Mouse (Mus musculus) urinary bladder, postnatal 25 days (tissue): ENCODE data around the gene Ntf3.

Source experiments
- DNase-seq: peaks from one replicate; pipeline ENCODE4 v3.0.0; 2022; ENCODE audit warnings: low spot score

The Ntf3 gene

GRCm38 (mm10) chr6:126166548-126167207, at the start of gene Ntf3:
Gene Ntf3, minus strand, starts transcription at chr6:126166910.
- no peak for DNase-seq

DNA sequence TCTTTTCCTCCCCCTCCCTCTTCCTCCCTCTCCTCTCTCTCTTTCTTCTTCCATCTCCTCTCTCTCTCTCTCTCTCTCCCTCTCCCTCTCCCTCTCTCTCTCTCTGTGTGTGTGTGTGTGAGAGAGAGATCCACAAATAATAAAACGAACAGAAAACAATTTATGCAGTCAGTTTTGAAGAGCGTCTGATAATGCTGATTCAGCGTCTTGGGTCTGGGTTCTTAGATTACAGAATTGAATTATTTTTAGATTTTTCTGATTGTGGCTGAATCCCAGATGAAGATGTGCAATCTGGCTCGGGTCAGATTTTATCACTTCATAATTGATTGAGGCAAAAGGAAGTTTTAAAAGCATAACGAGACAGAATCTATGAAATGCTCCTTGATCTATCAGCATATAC, 46.6 kb upstream of the Ntf3 start:
- no peak for DNase-seq

- DNase-seq = no peak
Measured at GRCm38 (mm10) chr6:126203366-126203765, 36.7 kb upstream of the Ntf3 start.

DNA sequence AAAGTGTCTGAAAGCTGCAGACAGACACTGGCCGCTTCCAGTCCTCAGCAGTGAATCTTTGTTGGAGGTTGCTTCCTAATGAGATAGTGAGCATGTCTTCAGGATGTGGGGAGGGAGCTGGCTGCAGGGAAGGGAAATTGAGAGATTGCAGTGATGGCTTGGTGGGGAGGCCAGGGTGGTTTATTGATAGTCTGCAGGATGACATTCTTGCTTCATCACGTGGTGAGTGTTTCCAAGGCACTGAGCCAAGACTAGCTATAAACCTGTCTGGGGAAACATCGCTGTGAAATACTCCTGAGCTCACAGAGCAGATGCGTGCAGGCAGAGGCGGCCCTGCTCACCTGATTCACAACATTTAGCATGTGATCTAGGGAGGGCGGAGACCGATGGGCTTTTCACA, 36.2 kb upstream of the Ntf3 start:
- no peak for DNase-seq

- no peak for DNase-seq
Measured at GRCm38 (mm10) chr6:126201721-126202120, 35.0 kb upstream of the Ntf3 start.

DNA sequence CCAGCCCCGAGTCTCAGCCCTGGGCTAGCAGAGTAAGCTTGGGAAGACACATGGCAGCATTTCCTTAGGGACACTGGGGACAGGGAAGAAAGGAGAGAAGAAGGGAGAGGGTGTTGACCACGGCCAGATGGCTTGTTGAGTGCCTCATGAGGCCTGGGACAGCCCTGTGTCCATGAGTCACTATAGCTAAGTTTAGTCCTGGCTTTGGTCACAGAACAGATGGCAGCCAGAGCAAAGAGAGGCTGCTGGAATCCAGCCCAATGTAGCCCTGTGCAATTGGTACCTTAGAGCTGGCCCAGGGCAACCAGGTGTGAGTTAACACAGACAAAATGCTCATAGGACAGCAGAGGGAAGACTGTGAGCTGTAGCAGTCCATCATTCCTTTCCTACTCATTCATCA, 33.2 kb upstream of the Ntf3 start:
- no peak for DNase-seq

DNA sequence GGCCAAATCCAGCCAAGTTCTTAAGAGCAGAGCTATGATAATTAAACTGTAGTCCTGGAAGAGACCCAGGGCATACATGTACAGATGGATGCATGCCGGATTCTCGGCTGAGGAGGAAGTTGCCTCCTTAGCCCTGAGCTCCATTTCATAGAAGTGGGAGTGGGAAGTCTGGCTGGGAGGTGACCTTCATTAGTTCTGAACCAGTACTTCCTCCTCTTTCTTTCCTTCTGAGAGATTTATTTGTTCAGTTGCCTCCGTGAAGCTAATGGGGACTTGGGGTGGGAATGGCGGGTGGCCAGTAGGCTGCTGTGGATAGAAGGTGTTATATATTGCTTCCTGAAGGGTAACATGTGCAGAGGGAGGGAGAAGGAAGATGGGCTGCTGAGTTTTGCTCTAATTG, 28.1 kb upstream of the Ntf3 start:
- DNase-seq = no peak

- DNase-seq = no peak
Measured at GRCm38 (mm10) chr6:126190218-126190871, 23.6 kb upstream of the Ntf3 start.

GRCm38 (mm10) chr6:126187400-126187799, 20.7 kb upstream of the Ntf3 start:
- DNase-seq = no peak

- no peak for DNase-seq
Measured at GRCm38 (mm10) chr6:126186116-126186515, 19.4 kb upstream of the Ntf3 start.

GRCm38 (mm10) chr6:126172071-126172470, 5.4 kb upstream of the Ntf3 start:
- no peak for DNase-seq

DNA sequence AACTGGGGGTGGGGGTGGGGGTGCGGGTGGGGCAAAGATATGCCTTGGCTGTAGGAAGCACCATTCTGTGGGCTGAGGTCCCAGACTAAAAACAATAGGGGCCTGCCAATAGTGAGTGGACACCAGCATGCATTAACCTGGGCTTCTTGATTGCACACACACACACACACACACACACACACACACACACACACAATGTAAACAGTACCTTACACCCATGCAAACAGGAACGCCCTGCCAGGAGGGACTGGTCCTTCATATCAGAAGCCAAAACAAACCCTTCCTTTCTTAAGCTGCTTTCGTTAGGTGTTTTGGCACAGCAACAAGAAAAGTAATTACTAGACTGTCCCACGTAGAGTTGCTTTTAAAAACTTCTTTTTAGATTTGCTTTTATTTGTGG, 4.1 kb upstream of the Ntf3 start:
- no peak for DNase-seq

- DNase-seq = no peak
Measured at GRCm38 (mm10) chr6:126167731-126168130, 1.0 kb upstream of the Ntf3 start.

GRCm38 (mm10) chr6:126167208-126167590, 489 bp upstream of the Ntf3 start:
- DNase-seq = no peak

- DNase-seq = no peak
Measured at GRCm38 (mm10) chr6:126165591-126166155, 1.0 kb downstream of the Ntf3 start.

DNA sequence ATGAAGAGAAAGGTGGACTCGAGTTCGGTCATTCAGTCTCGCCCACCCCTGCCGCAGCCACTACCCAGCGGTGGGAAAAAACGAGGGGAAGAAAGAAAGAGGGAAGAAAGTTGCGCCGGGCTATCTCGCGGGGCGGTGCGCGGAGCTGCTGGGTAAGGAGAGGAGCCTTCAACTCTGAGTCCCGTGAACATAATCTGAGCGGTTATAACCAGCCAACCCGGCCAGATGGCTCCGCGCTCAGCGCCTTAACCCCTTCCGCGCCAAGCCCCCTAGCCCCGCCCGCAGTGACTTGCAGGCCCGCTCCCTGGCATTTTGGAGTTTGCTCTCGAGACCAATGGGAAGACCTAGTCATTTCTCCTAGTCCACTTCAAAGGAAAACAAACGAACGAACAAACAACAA, 1.9 kb downstream of the Ntf3 start:
- no peak for DNase-seq

DNA sequence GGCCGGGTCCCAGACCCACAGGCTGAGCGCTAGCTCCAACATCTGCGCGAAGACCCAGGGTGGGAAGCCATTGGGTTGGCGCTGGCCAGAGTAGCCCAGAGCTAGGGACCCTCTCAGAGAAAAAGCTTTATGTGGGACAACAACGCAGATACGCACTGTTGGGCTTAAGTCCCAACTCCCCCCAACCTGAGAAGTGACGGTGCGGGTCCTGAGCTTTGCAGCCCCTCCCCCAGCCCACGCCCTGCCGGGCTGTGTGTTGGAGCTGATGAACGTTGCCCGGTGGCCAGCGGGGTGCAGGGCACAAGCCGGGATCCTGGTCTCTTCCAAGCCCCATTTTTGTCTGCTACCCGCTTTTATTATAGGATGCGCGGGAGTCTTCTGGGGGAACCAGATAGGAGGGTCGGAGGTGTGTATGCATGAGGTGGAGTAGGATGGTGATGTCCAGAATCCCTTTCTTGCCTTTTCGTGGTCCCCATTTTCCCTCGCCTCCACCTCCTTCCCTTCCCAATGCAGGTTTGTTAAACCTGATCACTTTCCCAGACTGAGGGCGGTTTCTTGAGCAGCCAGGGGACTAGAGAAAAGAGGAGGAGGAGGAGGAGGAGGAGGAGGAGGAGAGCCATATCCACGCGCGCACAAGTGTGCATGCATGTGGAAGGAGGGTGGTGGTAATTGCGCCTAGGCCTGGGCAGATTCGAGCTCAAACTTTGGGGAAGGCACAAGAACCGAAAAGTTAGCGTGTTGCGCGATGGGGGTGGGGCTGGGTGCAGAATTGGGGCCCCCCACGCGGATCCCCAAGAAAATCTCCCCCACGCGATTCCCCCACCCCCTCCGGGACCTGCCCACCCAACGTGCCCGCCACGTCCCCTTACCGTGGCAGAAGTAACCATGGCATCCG, 2.6 kb downstream of the Ntf3 start:
- no peak for DNase-seq

DNA sequence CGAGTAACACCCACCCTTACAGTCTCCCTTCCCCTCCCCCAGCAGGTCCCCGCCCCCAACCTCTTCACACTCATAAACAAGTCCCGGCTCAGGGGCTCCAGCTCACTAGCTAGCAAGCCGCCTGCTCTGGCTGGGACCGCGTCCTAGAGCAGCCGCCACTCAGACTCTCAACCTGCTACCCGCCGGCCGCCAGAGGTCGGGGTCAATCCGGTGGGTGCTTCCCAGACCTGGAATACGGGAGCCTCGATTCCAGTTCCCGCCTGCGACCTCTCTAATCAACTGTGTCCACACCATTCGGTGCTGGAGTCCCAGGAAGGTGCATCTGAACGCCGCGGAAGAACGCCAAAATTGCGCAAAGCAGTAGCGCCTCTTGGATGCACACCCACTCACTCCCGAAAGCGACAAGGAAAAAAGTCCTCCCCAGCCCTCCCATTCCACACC, 3.5 kb downstream of the Ntf3 start:
- no peak for DNase-seq

GRCm38 (mm10) chr6:126162351-126162758, 4.4 kb downstream of the Ntf3 start:
- DNase-seq = no peak

DNA sequence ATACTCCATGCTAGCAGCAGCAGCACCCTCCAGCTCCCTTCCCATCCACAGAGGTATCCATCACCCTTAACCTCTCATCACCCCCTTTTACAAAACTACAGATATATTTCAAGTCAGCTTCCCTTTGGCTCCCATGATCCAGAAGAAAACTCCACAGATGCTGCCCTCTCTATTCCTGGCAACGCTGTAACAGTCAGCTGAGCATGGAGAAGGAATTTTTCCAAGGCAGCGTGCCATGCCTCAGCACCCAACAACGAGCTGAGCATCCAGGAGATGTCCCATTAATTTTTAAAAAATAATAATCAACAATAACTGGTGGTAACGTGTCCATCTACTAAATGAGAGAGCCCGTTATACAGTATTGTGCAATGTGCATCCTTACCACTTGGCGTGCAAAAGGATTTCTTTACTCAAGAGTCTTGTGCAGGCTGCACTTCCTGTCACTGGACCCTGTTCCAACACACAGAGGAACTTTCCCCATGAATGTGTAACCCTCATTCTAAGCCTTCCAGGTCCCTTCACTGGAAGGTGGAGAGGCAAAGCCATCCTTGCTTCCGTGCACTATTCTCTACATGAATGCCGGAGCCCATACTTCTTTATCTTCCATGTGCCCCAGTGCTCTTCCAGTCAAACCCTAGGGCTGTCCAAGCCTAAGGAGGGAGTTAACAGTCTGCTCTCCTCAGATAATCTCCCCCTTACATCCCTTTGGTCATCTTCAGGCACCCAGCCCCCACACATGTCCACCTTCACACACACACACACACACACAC, 5.0 kb downstream of the Ntf3 start:
- no peak for DNase-seq

- DNase-seq = no peak
Measured at GRCm38 (mm10) chr6:126160067-126160411, 6.7 kb downstream of the Ntf3 start.
